Mouse (Mus musculus) stomach, embryonic 14.5 days (tissue): ENCODE results near the gene 9330182L06Rik. TPM values are rescaled to one million over a fixed set of nuclear protein-coding genes. Genes with fewer than 3 reads are reported as not detected.

ENCODE experiments used
- ATAC-seq: fragments of 200-750 bp; cut with Nextera tagmentation; 2 replicates; pipeline ENCODE4 v1.8.0; 2017; ENCODE audit warnings: low read depth, moderate TSS enrichment; ENCODE audit not compliant: insufficient number of reproducible peaks, insufficient read depth, low FRiP score
- H3K27ac ChIP-seq: fragments of 300-500 bp; sonication (generic); 2 replicates; pipeline ENCODE4 v1.5.1; 2014; ENCODE audit warnings: mild to moderate bottlenecking, low read length, moderate library complexity, mixed read lengths
- H3K27me3 ChIP-seq: fragments of 300-500 bp; sonication (generic); 2 replicates; pipeline ENCODE4 v1.6.1; 2014; ENCODE audit warnings: low read length, control low read depth, mixed read lengths; ENCODE audit not compliant: control insufficient read depth, insufficient read depth
- H3K36me3 ChIP-seq: fragments of 300-500 bp; sonication (generic); 2 replicates; pipeline ENCODE4 v1.6.1; 2014; ENCODE audit warnings: mild to moderate bottlenecking, control low read depth, low read length, moderate library complexity, mixed read lengths; ENCODE audit not compliant: control insufficient read depth, insufficient read depth
- H3K4me1 ChIP-seq: fragments of 300-500 bp; sonication (generic); 2 replicates; pipeline ENCODE4 v1.6.1; 2014; ENCODE audit warnings: low read length, control low read depth, mixed read lengths; ENCODE audit not compliant: control insufficient read depth, insufficient read depth
- H3K4me2 ChIP-seq: fragments of 300-500 bp; sonication (generic); replicated peaks from 2 replicates; pipeline ENCODE4 v1.6.1; 2014; ENCODE audit warnings: low read depth, low read length, control low read depth
- H3K4me3 ChIP-seq: fragments of 300-500 bp; sonication (generic); 2 replicates; pipeline ENCODE4 v1.5.1; 2014; ENCODE audit warnings: low read depth, low read length, control low read depth
- H3K9ac ChIP-seq: fragments of 300-500 bp; sonication (generic); replicated peaks from 2 replicates; pipeline ENCODE4 v1.6.1; 2014; ENCODE audit warnings: low read depth, mild to moderate bottlenecking, control low read depth, low read length, moderate library complexity, mixed read lengths
- H3K9me3 ChIP-seq: fragments of 300-500 bp; sonication (generic); 2 replicates; pipeline ENCODE4 v1.6.1; 2016; ENCODE audit warnings: low read depth, low read length, control low read depth; ENCODE audit not compliant: control insufficient read depth
- WGBS: fragments of 180-500 bp; shearing (Covaris S2); extraction: QIAGEN DNeasy Blood & Tissue Kit; methylation state at CpG from one replicate; pipeline ENCODE4 v1.1.7; 2014; 5-methylcytosine and 5-hydroxymethylcytosine counted together
- polyA plus RNA-seq: library from polyadenylated mRNA; unstranded; fragments of >200 nt; fragmentation: Nextera tagmentation; extraction: Ambion mirVana; gene quantifications from 2 replicates; pipeline ENCODE4 v1.2.1, GENCODE M21; 2014

9330182L06Rik gene
- polyA plus RNA-seq, 1 experiment from 2014 or later: 8.7 TPM

GRCm38 (mm10) chr5:9428728-9429127 is 162.8 kb downstream of the 9330182L06Rik start:
- Histone ChIP-seq H3K9ac (no peak overlapping the region), H3K4me2 (no peak overlapping the region), H3K4me3 (no peak overlapping the region), H3K4me1 (no peaks in the 10 kb centered on the region), H3K27ac (no peak overlapping the region), H3K36me3 (no peaks in the 10 kb centered on the region), H3K9me3 (no peaks in the 10 kb centered on the region), H3K27me3 (no peaks in the 10 kb centered on the region)
- WGBS: 72% methylated on average over 3 of the region's 3 CpGs
- ATAC-seq: no peak

- H3K4me3 ChIP-seq: no peak overlapping the region
- H3K9ac ChIP-seq: no peak overlapping the region
- H3K27me3 ChIP-seq: no peaks in the 10 kb centered on the region
- no peaks in the 10 kb centered on the region for H3K36me3 ChIP-seq
- WGBS: 10% methylated on average over 1 of the region's 1 CpGs
- no peaks in the 10 kb centered on the region for H3K4me1 ChIP-seq
- no peak overlapping the region for H3K27ac ChIP-seq
- no peak for ATAC-seq
- H3K4me2 ChIP-seq: no peak overlapping the region
- H3K9me3 ChIP-seq: no peaks in the 10 kb centered on the region
These were observed 180.2 kb downstream of the 9330182L06Rik start for GRCm38 (mm10) chr5:9446146-9446545.

- Histone ChIP-seq H3K4me3 (no peak overlapping the region), H3K27ac (no peak overlapping the region), H3K36me3 (no peaks in the 10 kb centered on the region), H3K27me3 (no peaks in the 10 kb centered on the region), H3K4me1 (no peaks in the 10 kb centered on the region), H3K9me3 (no peaks in the 10 kb centered on the region), H3K4me2 (no peak overlapping the region), H3K9ac (no peak overlapping the region)
- 84% methylated on average over 6 of the region's 6 CpGs for WGBS
- ATAC-seq: no peak
These were observed 183.0 kb downstream of the 9330182L06Rik start for GRCm38 (mm10) chr5:9448931-9449330.

- Histone ChIP-seq H3K36me3 (no peaks in the 10 kb centered on the region), H3K9ac (no peak overlapping the region), H3K4me3 (no peak overlapping the region), H3K9me3 (no peaks in the 10 kb centered on the region), H3K27me3 (no peaks in the 10 kb centered on the region), H3K4me1 (no peaks in the 10 kb centered on the region), H3K4me2 (no peak overlapping the region), H3K27ac (no peak overlapping the region)
- no peak for ATAC-seq
- WGBS: 68% methylated on average over 5 of the region's 5 CpGs
These were observed 183.7 kb downstream of the 9330182L06Rik start for GRCm38 (mm10) chr5:9449570-9449969.

GRCm38 (mm10) chr5:9453298-9453697 is 187.4 kb downstream of the 9330182L06Rik start:
- H3K4me2 ChIP-seq: no peak overlapping the region
- no peaks in the 10 kb centered on the region for H3K27me3 ChIP-seq
- 86% methylated on average over 2 of the region's 2 CpGs for WGBS
- H3K9me3 ChIP-seq: no peaks in the 10 kb centered on the region
- ATAC-seq: no peak
- H3K4me3 ChIP-seq: no peak overlapping the region
- H3K9ac ChIP-seq: no peak overlapping the region
- no peak overlapping the region for H3K27ac ChIP-seq
- no peaks in the 10 kb centered on the region for H3K36me3 ChIP-seq
- no peaks in the 10 kb centered on the region for H3K4me1 ChIP-seq

- no peak overlapping the region for H3K4me3 ChIP-seq
- H3K27me3 ChIP-seq: no peaks in the 10 kb centered on the region
- H3K9ac ChIP-seq: no peak overlapping the region
- no peaks in the 10 kb centered on the region for H3K9me3 ChIP-seq
- H3K4me1 ChIP-seq: no peaks in the 10 kb centered on the region
- ATAC-seq: no peak
- 82% methylated on average over 3 of the region's 3 CpGs for WGBS
- no peak overlapping the region for H3K27ac ChIP-seq
- H3K4me2 ChIP-seq: no peak overlapping the region
- H3K36me3 ChIP-seq: no peaks in the 10 kb centered on the region
These were observed 211.7 kb downstream of the 9330182L06Rik start for GRCm38 (mm10) chr5:9477587-9477986.

- no peaks in the 10 kb centered on the region for H3K27me3 ChIP-seq
- no peaks in the 10 kb centered on the region for H3K9me3 ChIP-seq
- ATAC-seq: no peak
- H3K9ac ChIP-seq: no peak overlapping the region
- H3K27ac ChIP-seq: no peak overlapping the region
- no peak overlapping the region for H3K4me2 ChIP-seq
- 30% methylated on average over 5 of the region's 5 CpGs for WGBS
- H3K4me3 ChIP-seq: no peak overlapping the region
- H3K36me3 ChIP-seq: no peaks in the 10 kb centered on the region
- H3K4me1 ChIP-seq: no peaks in the 10 kb centered on the region
These were observed 229.5 kb downstream of the 9330182L06Rik start for GRCm38 (mm10) chr5:9495456-9495855.

GRCm38 (mm10) chr5:9497235-9497634 is 231.3 kb downstream of the 9330182L06Rik start:
- H3K9me3 ChIP-seq: no peaks in the 10 kb centered on the region
- 73% methylated on average over 4 of the region's 4 CpGs for WGBS
- no peak overlapping the region for H3K9ac ChIP-seq
- no peaks in the 10 kb centered on the region for H3K4me1 ChIP-seq
- H3K27ac ChIP-seq: no peak overlapping the region
- no peak overlapping the region for H3K4me2 ChIP-seq
- no peak for ATAC-seq
- H3K27me3 ChIP-seq: no peaks in the 10 kb centered on the region
- H3K36me3 ChIP-seq: no peaks in the 10 kb centered on the region
- H3K4me3 ChIP-seq: no peak overlapping the region

GRCm38 (mm10) chr5:9511027-9511426 is 245.1 kb downstream of the 9330182L06Rik start:
- WGBS: 93% methylated on average over 1 of the region's 1 CpGs
- Histone ChIP-seq H3K27ac (no peak overlapping the region), H3K27me3 (no peaks in the 10 kb centered on the region), H3K4me2 (no peak overlapping the region), H3K9ac (no peak overlapping the region), H3K4me1 (no peaks in the 10 kb centered on the region), H3K36me3 (no peaks in the 10 kb centered on the region), H3K9me3 (no peaks in the 10 kb centered on the region), H3K4me3 (no peak overlapping the region)
- no peak for ATAC-seq
